Mouse (Mus musculus) embryonic facial prominence, embryonic 14.5 days (tissue): ENCODE data around the gene Crlf3. TPM values are rescaled to one million over a fixed set of nuclear protein-coding genes. Genes with fewer than 3 reads are reported as not detected.
A peak's percentile ranks its signal among the peaks of the same experiment; 100 is the strongest.
"Not testable (repeated sequence)": the region's sequence is repeated elsewhere in the genome, so short reads cannot be mapped to it uniquely, and the experiment has no call there.

Experiments
- ATAC-seq: fragments of 200-750 bp; cut with Nextera tagmentation; 2 replicates; pipeline ENCODE4 v1.8.0; 2017; ENCODE audit warnings: low read depth, moderate number of reproducible peaks, moderate TSS enrichment
- DNase-seq: peaks from one replicate; pipeline ENCODE4 v3.0.0-alpha.2; 2015; ENCODE audit warnings: low spot score
- H3K27ac ChIP-seq: fragments of 300-500 bp; sonication (generic); replicated peaks from 2 replicates; pipeline ENCODE4 v1.5.1; 2014; ENCODE audit warnings: low read depth, mild to moderate bottlenecking, low read length, moderate library complexity
- H3K27me3 ChIP-seq: fragments of 300-500 bp; sonication (generic); replicated peaks from 2 replicates; pipeline ENCODE4 v1.6.1; 2014; ENCODE audit warnings: low read length; ENCODE audit not compliant: control insufficient read depth, insufficient read depth
- H3K36me3 ChIP-seq: fragments of 300-500 bp; sonication (generic); 2 replicates; pipeline ENCODE4 v1.6.1; 2014; ENCODE audit warnings: low read length, mixed read lengths; ENCODE audit not compliant: control insufficient read depth, insufficient read depth
- H3K4me1 ChIP-seq: fragments of 300-500 bp; sonication (generic); 2 replicates; pipeline ENCODE4 v1.6.1; 2014; ENCODE audit warnings: antibody characterized with exemption, low read length; ENCODE audit not compliant: control insufficient read depth, insufficient read depth
- H3K4me2 ChIP-seq: fragments of 300-500 bp; sonication (generic); 2 replicates; pipeline ENCODE4 v1.6.1; 2014; ENCODE audit warnings: low read depth, mild to moderate bottlenecking, low read length, moderate library complexity, mixed read lengths
- H3K4me3 ChIP-seq: fragments of 300-500 bp; sonication (generic); 2 replicates; pipeline ENCODE4 v1.5.1; 2014; ENCODE audit warnings: low read depth, mild to moderate bottlenecking, low read length
- H3K9ac ChIP-seq: fragments of 300-500 bp; sonication (generic); 2 replicates; pipeline ENCODE4 v1.6.1; 2014; ENCODE audit warnings: low read depth, mild to moderate bottlenecking, low read length, moderate library complexity, mixed read lengths
- H3K9me3 ChIP-seq: fragments of 300-500 bp; sonication (generic); 2 replicates; pipeline ENCODE4 v1.6.1; 2016; ENCODE audit warnings: low read length; ENCODE audit not compliant: control insufficient read depth
- WGBS: fragments of 180-500 bp; shearing (Covaris S2); extraction: QIAGEN DNeasy Blood & Tissue Kit; methylation state at CpG from one replicate; pipeline ENCODE4 v1.1.7; 2014; 5-methylcytosine and 5-hydroxymethylcytosine counted together
- polyA plus RNA-seq: library from polyadenylated mRNA; unstranded; fragments of >200 nt; fragmentation: Nextera tagmentation; extraction: Ambion mirVana; gene quantifications from 2 replicates; pipeline ENCODE4 v1.2.1, GENCODE M21; 2014

Gene Crlf3
- polyA plus RNA-seq, 1 experiment from 2014 or later = 40.9 TPM

DNA sequence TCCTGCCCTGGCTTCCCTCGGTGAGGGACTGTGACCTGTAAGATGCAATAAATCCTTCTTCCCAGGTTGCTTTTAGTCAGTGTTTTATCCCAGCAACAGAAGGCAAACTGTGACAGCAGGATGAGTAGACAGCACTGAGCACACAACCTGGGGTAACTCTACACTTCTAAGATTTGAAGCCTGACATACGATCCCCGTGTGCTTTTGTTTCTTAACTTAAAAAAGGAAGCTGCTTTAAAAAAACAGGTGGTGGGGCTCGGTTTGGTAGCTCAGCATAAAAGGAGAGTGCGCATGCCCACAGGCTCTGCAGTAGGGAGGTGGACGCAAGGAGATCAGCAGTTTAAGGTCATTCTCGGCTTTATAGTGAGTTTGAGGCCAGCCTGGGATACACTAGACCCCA lies 28.3 kb downstream of the Crlf3 start:
- ATAC-seq (no peak), DNase-seq (peak; percentile 64)
- no peaks in the 10 kb centered on the region for H3K27me3 ChIP-seq
- H3K4me1 ChIP-seq = no peaks in the 10 kb centered on the region
- H3K27ac ChIP-seq = no peak overlapping the region
- H3K4me3 ChIP-seq = no peak overlapping the region
- no peak overlapping the region for H3K4me2 ChIP-seq
- WGBS = 57% methylated on average over 7 of the region's 7 CpGs
- H3K9me3 ChIP-seq = no peaks in the 10 kb centered on the region
- H3K9ac ChIP-seq = no peak overlapping the region
- peaks cover 65% of the 10 kb centered on the region for H3K36me3 ChIP-seq

DNA sequence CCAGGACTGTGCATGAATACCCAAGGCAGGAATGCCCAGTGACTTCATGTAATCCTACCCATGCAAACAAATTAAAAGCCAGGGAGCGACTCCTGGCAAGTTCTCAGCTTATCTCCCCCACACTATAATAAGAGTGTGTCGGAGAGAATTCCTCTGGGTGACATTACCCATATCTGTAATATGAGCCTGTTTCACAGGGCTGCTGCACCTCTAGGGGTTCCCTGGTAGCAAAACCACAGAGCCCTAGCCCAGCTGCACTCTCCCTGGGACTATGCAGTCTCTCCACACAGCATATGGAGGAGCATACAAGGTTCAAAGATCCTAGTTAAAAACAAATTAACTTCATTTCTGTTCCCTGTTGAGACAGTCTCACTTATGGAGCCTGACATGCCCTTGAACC lies 30.7 kb downstream of the Crlf3 start:
- H3K27me3 ChIP-seq = no peaks in the 10 kb centered on the region
- WGBS = 39% methylated on average over 2 of the region's 2 CpGs
- no peaks in the 10 kb centered on the region for H3K4me1 ChIP-seq
- 0 out of 2 replicates have a peak overlapping the region, but pooled peaks have one; percentile 2 for H3K27ac ChIP-seq
- H3K9me3 ChIP-seq = no peaks in the 10 kb centered on the region
- H3K4me3 ChIP-seq = no peak overlapping the region
- peaks cover 57% of the 10 kb centered on the region for H3K36me3 ChIP-seq
- peak; percentile 78 for DNase-seq
- no peak overlapping the region for H3K9ac ChIP-seq
- ATAC-seq = peak; percentile 91
- H3K4me2 ChIP-seq = no peak overlapping the region

DNA sequence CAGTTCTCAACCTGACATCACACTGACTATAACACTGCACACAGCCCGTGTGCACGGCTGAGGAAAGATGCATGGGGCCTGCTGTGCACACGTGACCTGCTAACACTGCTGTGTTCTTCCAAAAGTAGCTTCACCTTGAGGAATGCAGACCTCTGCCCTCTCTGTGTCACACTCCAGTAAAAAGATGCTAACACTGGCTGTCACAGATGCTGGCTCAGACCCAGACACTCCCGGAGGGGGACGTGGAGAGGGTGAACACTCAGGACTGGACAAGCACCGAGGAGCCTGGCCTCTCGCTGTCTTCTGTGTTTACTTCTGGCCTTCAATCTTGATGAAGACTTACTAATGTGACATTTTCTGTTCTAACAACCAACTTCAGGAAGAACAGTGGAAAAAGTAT lies 33.9 kb downstream of the Crlf3 start:
- Histone ChIP-seq H3K9ac (no peak overlapping the region), H3K4me2 (no peak overlapping the region), H3K27me3 (no peaks in the 10 kb centered on the region), H3K4me3 (no peak overlapping the region), H3K9me3 (no peaks in the 10 kb centered on the region), H3K4me1 (no peaks in the 10 kb centered on the region), H3K27ac (no peak overlapping the region), H3K36me3 (peaks cover 38% of the 10 kb centered on the region)
- ATAC-seq = no peak
- no peak for DNase-seq
- WGBS = 72% methylated on average over 7 of the region's 7 CpGs

DNA sequence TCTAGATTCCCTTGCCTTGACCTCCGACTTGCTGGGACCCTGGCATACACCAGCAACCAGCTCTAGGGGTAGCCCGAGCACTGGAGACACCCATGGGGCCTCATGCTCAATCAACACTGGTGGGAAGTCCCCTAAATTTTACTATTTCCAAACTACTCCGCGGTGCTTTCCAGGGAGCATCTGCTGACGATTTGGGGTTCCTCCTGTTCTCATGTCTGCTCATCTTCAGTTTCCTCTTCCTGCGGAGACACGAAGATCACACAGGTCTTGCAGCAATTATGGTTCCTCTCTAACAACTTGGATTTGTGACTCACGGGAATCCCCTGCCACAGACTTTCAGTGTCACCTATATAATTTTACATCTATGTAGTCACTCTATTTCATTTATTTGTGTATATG lies 37.4 kb downstream of the Crlf3 start:
- Histone ChIP-seq H3K27ac (no peak overlapping the region), H3K4me2 (no peak overlapping the region), H3K36me3 (peaks cover 23% of the 10 kb centered on the region), H3K4me1 (no peaks in the 10 kb centered on the region), H3K9ac (no peak overlapping the region), H3K4me3 (no peak overlapping the region), H3K9me3 (no peaks in the 10 kb centered on the region), H3K27me3 (no peaks in the 10 kb centered on the region)
- 81% methylated on average over 8 of the region's 8 CpGs for WGBS
- DNase-seq = no peak
- no peak for ATAC-seq

DNA sequence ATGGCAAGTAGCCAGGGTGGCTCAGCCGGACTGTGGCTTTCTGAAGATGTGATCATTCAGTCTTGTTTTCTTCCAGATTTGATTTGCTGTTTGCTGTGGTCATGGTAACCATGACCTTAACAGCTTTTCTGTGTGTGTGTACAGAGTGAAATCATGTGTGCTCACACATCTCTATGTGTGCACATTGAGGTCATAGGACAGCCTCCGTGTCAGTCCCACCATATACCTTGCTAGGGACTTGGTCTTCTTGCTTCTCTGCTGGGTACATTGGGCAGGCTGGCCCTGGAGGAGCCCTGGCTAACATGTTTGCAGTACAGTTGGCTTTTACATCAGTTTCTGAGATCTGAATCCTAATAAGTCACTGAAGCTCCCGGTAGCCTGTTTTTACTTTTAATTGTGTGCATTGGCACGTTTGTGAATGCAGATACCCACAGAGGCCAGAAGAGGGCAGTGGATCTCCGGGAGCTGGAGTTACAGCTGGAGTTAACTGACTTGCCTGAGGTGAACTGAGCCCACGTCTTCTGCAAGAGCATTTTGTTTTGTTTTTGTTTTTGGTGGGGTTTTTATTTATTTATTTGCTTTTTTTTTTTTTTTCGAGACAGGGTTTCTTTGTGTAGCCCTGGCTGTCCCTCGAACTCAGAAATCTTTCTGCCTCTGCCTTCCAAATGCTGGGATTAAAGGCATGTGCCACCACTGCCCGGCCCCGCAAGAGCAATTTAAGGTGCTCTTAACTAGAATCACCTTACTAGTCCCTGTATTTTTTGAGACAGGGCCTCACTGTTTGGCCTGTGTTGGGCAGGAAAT lies 38.0 kb downstream of the Crlf3 start:
- Histone ChIP-seq H3K9me3 (no peaks in the 10 kb centered on the region), H3K4me1 (no peaks in the 10 kb centered on the region), H3K4me2 (no peak overlapping the region), H3K27me3 (no peaks in the 10 kb centered on the region), H3K9ac (no peak overlapping the region), H3K27ac (no peak overlapping the region), H3K36me3 (peaks cover 17% of the 10 kb centered on the region), H3K4me3 (no peak overlapping the region)
- no peak for ATAC-seq
- WGBS = 53% methylated on average over 10 of the region's 10 CpGs
- DNase-seq = peak; percentile 42

DNA sequence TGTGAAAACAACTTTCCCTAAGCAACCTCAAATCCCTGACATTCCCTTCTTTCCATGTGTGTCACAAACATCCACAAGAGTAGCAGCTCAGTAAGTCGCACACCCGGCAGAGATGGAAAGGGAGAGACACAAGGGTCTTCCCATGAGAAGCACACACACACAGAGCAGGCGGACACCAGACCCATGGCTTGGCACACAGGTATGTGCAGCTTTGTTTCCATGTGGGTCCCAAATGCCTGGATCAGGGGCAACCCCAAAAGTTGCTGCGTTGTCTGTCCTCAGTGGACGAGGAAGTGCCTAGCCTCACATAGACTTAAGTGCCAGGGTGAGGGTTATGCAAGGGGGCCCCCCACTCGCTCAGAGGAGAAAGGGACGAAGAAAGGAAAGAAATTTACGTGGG lies 43.3 kb downstream of the Crlf3 start:
- ATAC-seq (no peak), DNase-seq (no peak)
- H3K9ac ChIP-seq = no peak overlapping the region
- peaks cover 24% of the 10 kb centered on the region for H3K36me3 ChIP-seq
- 68% methylated on average over 8 of the region's 8 CpGs for WGBS
- no peak overlapping the region for H3K4me3 ChIP-seq
- H3K27me3 ChIP-seq = no peaks in the 10 kb centered on the region
- H3K27ac ChIP-seq = no peak overlapping the region
- no peaks in the 10 kb centered on the region for H3K9me3 ChIP-seq
- H3K4me2 ChIP-seq = no peak overlapping the region
- H3K4me1 ChIP-seq = no peaks in the 10 kb centered on the region

DNA sequence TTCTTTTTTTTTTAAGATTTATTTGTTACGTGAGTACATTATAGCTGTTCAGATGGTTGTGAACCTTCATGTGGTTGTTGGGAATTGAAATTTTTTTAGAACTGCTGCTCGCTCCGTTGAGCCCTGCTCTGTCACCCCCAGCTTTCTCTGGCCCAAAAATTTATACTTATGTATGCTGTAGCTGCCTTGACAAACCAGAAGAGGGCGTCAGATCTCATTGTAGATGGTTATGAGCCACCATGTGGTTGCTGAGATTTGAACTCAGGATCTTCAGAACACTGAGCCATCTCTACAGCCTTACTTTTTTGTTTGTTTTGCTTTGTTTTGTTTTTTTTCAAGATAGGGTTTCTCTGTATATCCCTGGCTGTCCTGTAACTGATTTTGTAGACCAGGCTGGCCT lies 59.5 kb downstream of the Crlf3 start:
- H3K4me3 ChIP-seq = no peak overlapping the region
- no peak overlapping the region for H3K4me2 ChIP-seq
- no peak overlapping the region for H3K27ac ChIP-seq
- H3K9ac ChIP-seq = no peak overlapping the region
- H3K9me3 ChIP-seq = no peaks in the 10 kb centered on the region
- H3K27me3 ChIP-seq = no peaks in the 10 kb centered on the region
- no peaks in the 10 kb centered on the region for H3K4me1 ChIP-seq
- WGBS = 89% methylated on average over 4 of the region's 4 CpGs
- ATAC-seq (no peak), DNase-seq (no peak)
- H3K36me3 ChIP-seq = peaks cover 81% of the 10 kb centered on the region

DNA sequence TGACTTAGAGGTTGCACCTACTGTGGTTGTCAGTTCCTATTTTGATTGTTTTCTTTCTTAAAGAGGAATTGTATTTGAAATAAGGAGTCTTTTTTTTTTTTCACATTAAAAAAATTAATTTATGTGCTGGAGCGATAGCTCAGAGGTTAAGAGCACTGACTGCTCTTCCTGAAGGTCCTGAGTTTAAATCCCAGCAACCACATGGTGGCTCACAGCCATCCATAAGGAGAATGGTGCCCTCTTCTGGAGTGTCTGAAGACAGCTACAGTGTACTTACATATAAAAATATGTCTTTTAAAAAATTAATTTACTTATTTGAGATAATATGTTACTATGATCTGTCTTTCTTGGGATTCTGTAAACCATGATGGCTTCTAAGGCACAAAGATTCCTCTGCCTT lies 61.0 kb downstream of the Crlf3 start:
- H3K27me3 ChIP-seq = no peaks in the 10 kb centered on the region
- no peak for ATAC-seq
- no peak overlapping the region for H3K27ac ChIP-seq
- no peak for DNase-seq
- H3K9ac ChIP-seq = no peak overlapping the region
- 92% methylated on average over 1 of the region's 1 CpGs for WGBS
- no peak overlapping the region for H3K4me2 ChIP-seq
- no peaks in the 10 kb centered on the region for H3K9me3 ChIP-seq
- H3K4me3 ChIP-seq = no peak overlapping the region
- no peaks in the 10 kb centered on the region for H3K4me1 ChIP-seq
- H3K36me3 ChIP-seq = peaks cover 81% of the 10 kb centered on the region

DNA sequence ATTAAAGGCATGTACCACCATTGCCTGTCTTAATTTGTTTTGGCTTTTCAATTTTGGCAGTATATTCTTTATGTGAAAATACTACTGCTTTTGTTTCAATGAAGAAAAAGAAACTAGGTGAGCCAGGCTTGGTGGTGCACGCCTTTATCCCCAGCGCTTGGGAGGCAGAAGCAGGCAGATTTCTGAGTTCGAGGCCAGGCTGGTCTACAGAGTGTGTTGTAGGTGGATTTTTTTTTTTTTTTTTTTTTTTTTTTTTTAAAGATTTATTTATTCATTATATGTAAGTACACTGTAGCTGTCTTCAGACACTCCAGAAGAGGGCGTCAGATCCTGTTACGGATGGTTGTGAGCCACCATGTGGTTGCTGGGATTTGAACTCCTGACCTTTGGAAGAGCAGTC lies 64.3 kb downstream of the Crlf3 start:
- not testable (repeated sequence) for H3K4me3 ChIP-seq, H3K27me3 ChIP-seq, H3K9me3 ChIP-seq, ATAC-seq, H3K4me1 ChIP-seq, H3K27ac ChIP-seq, H3K4me2 ChIP-seq, DNase-seq, H3K9ac ChIP-seq
- peaks cover 82% of the 10 kb centered on the region for H3K36me3 ChIP-seq
- WGBS = 87% methylated on average over 4 of the region's 5 CpGs
